Mouse (Mus musculus) mouse trophoblast stem cell (cell line): ENCODE results near the gene Dnal4.

Experiments used
- in situ Hi-C, 2 experiments: fragments of 300-500 bp; cut with MseI, MboI; formaldehyde crosslinking; loops; 2 replicates in 1 of 2; 3 replicates in 1 of 2; pipeline ENCODE4 v1.15.1; 2025

The Dnal4 gene

GRCm38 (mm10) chr15:79763601-79764246 lies 13.9 kb downstream of the Dnal4 start:
- in situ Hi-C loops = no loop called here

GRCm38 (mm10) chr15:79763001-79763400 lies 14.6 kb downstream of the Dnal4 start:
- in situ Hi-C loops = no loop called here

- in situ Hi-C loops = no loop called here
Measured at GRCm38 (mm10) chr15:79760956-79761355, 16.7 kb downstream of the Dnal4 start.

GRCm38 (mm10) chr15:79757118-79757517 lies 20.5 kb downstream of the Dnal4 start:
- in situ Hi-C loops = no loop called here

- in situ Hi-C loops = no loop called here
Measured at GRCm38 (mm10) chr15:79755977-79756625, 21.5 kb downstream of the Dnal4 start.

- in situ Hi-C loops = no loop called here
Measured at GRCm38 (mm10) chr15:79755176-79755575, 22.5 kb downstream of the Dnal4 start.

- in situ Hi-C loops = no loop called here
Measured at GRCm38 (mm10) chr15:79753873-79754272, 23.8 kb downstream of the Dnal4 start.

- in situ Hi-C loops = no loop called here
Measured at GRCm38 (mm10) chr15:79753420-79753752, 24.3 kb downstream of the Dnal4 start.

- in situ Hi-C loops = no loop called here
Measured at GRCm38 (mm10) chr15:79752742-79753419, 24.8 kb downstream of the Dnal4 start.

- in situ Hi-C loops = no loop called here
Measured at GRCm38 (mm10) chr15:79751772-79752171, 25.9 kb downstream of the Dnal4 start.

- in situ Hi-C loops = no loop called here
Measured at GRCm38 (mm10) chr15:79750266-79750665, 27.4 kb downstream of the Dnal4 start.

GRCm38 (mm10) chr15:79749162-79749561 lies 28.5 kb downstream of the Dnal4 start:
- in situ Hi-C loops = no loop called here

GRCm38 (mm10) chr15:79747998-79748397 lies 29.7 kb downstream of the Dnal4 start:
- in situ Hi-C loops = no loop called here

- in situ Hi-C loops = no loop called here
Measured at GRCm38 (mm10) chr15:79745883-79746282, 31.8 kb downstream of the Dnal4 start.

GRCm38 (mm10) chr15:79745312-79745711 lies 32.3 kb downstream of the Dnal4 start:
- in situ Hi-C loops = no loop called here

- in situ Hi-C loops = no loop called here
Measured at GRCm38 (mm10) chr15:79744742-79745141, 32.9 kb downstream of the Dnal4 start.

- in situ Hi-C loops = no loop called here
Measured at GRCm38 (mm10) chr15:79744001-79744400, 33.6 kb downstream of the Dnal4 start.

- in situ Hi-C loops = no loop called here
Measured at GRCm38 (mm10) chr15:79742706-79743023, 35.0 kb downstream of the Dnal4 start.

- in situ Hi-C loops = no loop called here
Measured at GRCm38 (mm10) chr15:79741921-79742705, 35.5 kb downstream of the Dnal4 start, which contains the start of gene Sun2. TSS of gene Sun2 (minus strand) at chr15:79742536.

- in situ Hi-C loops = no loop called here
Measured at GRCm38 (mm10) chr15:79741173-79741858, 36.3 kb downstream of the Dnal4 start.

GRCm38 (mm10) chr15:79740739-79741138 lies 36.9 kb downstream of the Dnal4 start:
- in situ Hi-C loops = no loop called here

- in situ Hi-C loops = no loop called here
Measured at GRCm38 (mm10) chr15:79734311-79734710, 43.3 kb downstream of the Dnal4 start.
